Mouse (Mus musculus): ENCODE results near the gene Mpp6.

DNA sequence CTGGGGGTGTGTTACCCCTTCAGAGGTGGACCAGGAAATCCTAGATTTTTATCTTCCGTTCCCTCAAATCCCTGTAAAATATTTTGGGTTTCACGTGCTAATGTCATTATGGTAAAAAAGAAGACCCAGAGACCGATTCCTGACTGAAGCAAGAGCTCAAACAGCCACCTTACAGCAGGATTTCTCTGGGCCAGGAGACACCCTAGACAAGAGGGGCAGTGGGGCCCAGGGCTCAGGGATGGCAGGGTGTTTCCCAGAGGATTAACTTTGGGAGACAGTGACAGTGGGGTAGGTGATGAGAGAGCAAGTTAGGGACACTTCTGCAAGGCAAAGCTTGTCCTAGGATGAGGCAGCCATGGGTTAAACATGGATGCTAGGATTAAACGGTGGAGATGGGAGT is 113.6 kb downstream of the Mpp6 start:
- TF ChIP-seq CTCF (IDR thresholded peaks at IDR 0.05; ENCODE audit: low read depth) (no peak), EP300 (IDR thresholded peaks at IDR 0.05; ENCODE audit: low read depth) (no peak)

All from liver, postnatal 0 days (tissue).